Mouse (Mus musculus): ENCODE data around the gene Pim1.
"Not testable (repeated sequence)": the region's sequence is repeated elsewhere in the genome, so short reads cannot be mapped to it uniquely, and the experiment has no call there.

Pim1 gene

DNA sequence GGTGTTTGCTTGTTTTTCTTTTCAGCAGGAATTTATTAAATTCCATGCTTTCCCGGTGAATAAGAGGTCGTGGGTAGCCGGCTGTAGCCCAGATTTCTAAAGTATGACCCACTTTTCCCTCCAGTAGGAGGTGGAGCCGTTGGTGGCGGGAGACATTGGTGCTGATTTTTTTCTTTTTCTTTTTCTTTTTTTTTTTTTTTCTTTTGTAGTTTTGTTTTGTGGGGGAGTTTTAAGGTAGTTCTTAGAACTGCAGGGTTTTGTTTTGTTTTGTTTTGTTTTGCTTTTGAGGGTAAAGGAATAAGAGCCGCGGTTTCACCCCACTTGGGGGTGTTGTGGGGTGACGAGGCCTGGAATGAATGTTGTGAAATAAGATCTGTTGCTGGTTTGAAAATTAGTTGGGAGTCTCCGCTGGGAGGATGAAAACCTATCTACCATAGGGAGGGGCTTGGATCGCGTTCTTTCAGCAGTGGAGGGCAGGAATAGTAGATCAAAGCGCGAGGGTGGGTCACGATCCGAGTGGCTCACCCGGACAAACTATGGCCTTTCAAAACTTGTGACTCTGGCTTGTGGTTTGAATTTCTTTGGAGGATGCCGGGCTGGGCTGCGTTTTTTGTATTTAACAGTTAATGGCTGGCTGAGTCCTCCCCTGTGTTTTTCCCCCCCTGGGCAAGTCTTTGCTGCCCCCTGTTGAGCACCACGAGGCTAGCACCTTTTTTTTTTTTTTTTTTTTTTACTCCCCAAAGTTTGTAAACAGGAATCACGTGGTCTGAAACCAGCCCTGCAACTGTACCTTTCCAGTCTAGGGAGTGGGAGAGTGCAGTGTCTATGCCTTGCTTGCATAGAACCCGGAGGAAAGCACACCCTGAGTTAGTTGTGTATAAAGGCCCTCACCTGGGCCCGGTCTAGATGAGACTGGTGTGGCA lies 2.0 kb downstream of the Pim1 start:
- ATAC-seq (ENCODE audit: insufficient number of reproducible peaks, low FRiP score, low TSS enrichment), result no peak

DNA sequence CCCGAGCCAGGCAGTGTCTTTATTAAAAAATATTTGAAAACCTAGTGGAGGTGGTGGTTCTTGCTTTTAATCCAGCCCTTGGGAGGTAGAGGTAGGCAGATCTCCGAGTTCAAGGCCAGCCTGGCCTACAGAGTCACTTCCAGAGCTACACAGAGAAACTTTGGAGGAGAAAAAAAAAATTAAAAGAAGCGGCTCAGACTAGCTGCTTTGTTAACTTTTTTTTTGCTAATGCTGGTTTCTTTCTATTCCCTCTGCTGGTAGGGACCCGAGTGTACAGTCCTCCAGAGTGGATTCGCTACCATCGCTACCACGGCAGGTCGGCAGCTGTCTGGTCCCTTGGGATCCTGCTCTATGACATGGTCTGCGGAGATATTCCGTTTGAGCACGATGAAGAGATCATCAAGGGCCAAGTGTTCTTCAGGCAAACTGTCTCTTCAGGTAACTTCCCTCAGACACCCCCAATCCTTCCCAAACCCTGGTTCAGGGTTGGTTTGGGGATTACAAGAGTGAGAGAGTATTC lies 3.0 kb downstream of the Pim1 start:
- ATAC-seq (ENCODE audit: insufficient number of reproducible peaks, low FRiP score, low TSS enrichment), result no peak

DNA sequence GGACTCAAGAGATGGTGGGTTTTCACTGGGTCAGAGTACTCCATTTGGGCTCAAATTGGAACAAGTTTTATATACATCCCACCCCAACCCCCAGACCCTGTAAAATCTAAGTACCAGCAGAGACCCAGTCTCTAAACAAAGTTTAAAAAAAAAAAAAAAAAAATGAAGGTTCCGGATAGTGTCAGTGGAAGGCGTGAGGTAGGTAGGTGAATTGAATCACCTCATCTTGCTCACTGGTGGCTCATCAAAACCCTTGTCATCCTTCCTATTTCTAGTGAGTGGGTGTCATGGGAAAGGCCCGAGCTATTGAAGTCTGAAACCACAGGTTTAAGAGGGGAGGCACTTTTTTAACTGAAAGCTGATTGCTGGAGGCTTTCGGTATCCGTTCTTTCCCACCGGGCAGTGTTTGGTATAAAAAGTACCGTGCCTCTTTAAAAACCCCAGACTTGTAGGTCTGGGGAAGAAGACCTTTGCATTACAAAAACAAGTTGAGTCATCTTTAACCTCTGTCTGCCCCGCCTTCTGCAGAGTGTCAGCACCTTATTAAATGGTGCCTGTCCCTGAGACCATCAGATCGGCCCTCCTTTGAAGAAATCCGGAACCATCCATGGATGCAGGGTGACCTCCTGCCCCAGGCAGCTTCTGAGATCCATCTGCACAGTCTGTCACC lies 3.6 kb downstream of the Pim1 start:
- ATAC-seq (ENCODE audit: insufficient number of reproducible peaks, low FRiP score, low TSS enrichment), result no peak

DNA sequence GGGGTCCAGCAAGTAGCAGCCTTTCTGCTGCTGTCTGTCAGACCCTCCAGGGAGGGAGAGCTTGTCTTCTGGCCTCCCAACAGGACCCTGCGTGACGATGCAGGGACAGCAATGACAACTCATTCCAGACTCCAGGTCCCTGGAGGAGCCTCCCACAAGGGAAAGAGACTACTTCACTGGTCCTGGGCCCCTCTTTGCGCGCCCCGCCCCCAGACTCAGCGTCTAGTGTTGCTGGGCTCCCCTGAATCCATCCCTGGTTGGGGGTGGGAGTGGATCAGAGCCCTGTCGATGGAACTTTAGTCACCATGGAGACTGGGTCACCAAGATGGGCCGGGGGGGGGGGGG lies 4.2 kb downstream of the Pim1 start:
- no peak for ATAC-seq (ENCODE audit: insufficient number of reproducible peaks, low FRiP score, low TSS enrichment)

DNA sequence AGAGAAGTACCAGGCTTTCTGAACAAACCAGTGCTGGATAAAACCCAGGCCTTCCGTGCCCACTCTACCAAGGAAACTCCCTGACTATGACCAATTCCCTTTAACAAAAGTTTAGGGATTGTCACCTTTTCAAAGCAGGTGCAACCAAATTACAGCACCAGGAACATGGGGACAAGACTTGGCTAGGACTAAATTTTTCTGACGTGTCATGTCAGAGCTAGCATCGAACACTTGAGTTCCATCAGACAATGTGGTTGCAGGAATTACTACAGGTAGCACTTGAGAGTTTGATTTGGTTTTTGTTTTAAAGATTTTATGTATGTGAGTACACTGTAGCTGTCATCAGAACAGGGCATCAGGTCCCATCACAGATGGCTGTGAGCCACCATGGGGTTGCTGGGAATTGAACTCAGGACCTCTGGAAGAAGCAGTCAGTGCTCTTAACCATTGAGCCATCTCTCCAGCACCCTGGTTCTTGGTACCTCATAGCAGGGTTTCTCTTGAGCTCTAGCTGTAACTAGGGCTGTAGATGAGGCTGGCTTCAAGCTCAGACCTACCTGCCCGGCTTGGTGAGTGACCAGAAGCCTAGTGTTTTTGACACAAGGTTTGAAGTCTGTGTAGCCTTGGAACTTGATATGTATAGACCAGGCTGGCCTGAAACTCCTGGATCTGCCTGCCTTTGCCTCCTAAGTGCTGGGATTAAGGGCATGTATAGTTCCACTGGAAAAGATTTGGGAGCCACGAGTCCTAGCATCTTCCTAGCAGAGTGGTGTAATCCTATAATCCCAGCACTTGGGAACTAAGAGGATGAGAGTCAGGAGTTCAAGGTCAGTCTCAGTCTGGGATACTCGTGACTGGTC lies 5.9 kb downstream of the Pim1 start:
- ATAC-seq (ENCODE audit: insufficient number of reproducible peaks, low FRiP score, low TSS enrichment), result no peak

DNA sequence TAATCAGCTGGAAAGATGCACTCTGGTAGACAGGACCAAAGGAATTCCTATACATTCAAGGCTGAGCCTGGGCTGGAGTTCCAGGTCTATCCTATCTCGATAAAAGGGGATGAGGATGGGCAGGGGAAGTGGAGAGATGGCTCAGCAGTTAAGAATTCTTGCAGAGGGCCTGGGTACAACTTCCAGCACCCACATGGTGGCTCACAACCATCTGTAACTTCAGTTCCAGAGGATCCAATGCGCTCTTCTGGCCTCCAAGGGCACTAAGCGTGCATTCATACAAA lies 6.5 kb downstream of the Pim1 start:
- ATAC-seq (ENCODE audit: insufficient number of reproducible peaks, low FRiP score, low TSS enrichment), result no peak

DNA sequence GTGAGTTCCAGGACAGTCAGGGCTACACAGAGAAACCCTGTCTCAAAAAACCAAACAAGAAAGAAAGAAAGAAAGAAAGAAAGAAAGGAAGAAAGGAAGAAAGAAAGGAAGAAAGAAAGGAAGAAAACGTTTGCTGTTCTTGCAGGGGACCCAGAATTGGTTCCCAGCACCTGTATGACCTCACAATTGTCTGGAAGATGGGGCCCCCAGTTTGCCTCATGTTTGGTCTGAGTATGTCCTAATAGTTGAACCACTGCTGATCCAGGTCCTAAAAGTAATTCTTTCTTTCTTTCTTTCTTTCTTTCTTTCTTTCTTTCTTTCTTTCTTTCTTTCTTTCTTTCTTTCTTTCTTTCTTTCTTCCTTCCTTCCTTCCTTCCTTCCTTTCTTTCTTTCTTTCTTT lies 6.9 kb downstream of the Pim1 start:
- not testable (repeated sequence) for ATAC-seq (ENCODE audit: insufficient number of reproducible peaks, low FRiP score, low TSS enrichment)

DNA sequence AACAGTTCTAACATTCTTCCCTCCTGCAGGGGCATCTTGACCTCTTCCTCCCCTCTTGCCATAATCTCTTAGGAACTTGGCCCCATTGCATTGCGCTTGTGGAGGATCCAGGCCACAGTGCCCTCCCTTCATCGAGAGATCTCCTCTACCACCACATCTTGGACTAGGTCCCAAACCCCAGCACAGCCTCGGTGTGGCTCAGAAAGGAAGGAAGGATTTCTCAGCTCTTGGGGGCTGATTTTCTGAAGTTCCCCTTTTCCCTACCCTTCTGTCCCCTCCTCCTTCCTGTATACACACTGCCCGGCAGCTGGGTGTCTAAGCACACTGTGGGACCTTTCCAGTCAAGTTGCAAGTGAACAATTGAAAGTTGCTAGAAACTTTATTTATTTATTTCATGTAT lies 7.5 kb downstream of the Pim1 start:
- ATAC-seq (ENCODE audit: insufficient number of reproducible peaks, low FRiP score, low TSS enrichment), result no peak

DNA sequence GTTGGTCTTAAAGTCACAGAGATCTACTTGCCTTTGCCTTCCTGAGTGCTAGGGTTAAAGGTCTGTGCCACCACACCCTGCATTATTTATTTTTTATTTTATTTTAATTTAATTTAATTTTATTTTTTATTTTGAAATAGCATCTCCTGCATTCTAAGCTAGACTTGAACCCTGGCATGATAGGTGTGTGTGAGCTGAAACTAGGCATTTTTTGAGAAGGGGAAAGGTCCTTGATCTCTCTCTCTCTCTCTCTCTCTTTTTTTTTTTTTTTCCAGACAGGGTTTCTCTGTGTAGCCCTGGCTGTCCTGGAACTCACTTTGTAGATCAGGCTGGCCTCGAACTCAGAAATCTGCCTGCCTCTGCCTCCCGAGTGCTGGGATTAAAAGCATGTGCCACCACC lies 8.4 kb downstream of the Pim1 start:
- ATAC-seq (ENCODE audit: insufficient number of reproducible peaks, low FRiP score, low TSS enrichment), result not testable (repeated sequence)

DNA sequence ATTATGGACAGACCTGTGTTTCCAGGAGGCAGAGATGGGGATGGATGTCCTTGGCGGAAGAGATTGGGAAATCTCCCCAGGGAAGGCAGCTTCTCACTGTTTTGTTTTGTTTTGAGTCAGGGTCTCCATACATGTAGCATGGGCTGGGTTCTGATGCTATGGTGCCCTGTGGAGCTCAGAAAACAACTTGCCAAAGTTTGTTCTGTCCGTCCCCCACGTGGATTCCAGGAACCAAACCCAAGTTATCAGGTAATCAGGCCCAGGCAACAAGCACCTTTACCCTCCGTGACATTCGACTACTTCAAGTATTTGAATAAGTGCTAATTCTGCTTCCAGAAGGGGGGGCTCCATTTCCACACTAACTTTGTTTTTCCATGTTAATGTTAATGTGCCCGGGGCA lies 9.0 kb downstream of the Pim1 start:
- ATAC-seq (ENCODE audit: insufficient number of reproducible peaks, low FRiP score, low TSS enrichment), result no peak

DNA sequence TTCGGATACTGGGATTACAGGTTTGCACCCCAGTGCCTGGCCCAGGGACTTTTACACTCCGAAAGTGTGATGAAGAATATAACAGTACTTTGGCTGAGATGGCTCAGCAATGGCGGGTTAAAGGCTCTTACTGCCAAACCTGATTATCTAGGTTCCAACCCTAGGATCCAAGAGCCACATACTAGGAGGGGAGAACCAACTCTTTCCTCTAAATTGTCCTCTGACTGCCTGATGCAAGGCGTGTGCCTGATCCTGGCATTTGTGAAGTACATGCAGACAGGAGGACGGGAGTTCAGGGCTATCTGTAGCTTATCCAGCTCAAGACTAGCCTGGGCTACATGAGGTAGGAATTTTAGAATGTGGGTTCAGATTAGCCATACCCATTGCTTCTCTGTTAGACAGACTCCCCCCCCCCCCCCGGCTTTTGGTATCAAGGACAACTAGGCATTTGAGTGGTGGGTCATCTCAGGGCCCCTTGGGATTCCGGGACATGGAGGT lies 9.7 kb downstream of the Pim1 start:
- no peak for ATAC-seq (ENCODE audit: insufficient number of reproducible peaks, low FRiP score, low TSS enrichment)

DNA sequence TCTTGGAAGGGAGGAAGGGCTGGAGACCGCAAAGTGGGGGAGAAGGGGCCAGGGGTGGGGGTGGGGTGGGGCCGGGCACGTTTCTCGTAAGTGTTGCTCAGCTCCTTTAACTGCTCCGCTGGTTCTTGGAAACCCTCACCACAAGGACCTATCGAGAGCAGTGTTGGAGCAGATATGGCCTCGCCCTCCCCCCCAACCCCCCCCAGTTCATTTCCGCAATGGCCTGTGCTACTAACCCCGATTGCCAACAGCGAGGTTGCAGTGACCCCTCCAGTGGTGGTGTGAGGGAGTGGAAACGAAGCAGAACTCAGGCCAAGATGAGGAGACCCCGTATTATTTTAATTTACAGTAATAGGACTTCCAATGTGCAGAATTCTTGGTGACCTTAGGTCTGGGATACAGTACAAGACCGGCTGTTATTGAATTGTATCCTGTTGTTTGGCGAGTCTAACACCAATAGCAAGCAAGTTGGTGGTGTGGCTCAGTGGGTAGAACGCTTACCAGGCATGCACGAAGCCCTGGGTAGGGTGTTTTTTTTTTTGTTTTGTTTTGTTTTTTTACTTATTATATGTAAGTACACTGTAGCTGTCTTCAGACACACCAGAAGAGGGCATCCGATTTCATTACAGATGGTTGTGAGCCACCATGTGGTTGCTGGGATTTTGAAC lies 10.4 kb downstream of the Pim1 start:
- no peak for ATAC-seq (ENCODE audit: insufficient number of reproducible peaks, low FRiP score, low TSS enrichment)

DNA sequence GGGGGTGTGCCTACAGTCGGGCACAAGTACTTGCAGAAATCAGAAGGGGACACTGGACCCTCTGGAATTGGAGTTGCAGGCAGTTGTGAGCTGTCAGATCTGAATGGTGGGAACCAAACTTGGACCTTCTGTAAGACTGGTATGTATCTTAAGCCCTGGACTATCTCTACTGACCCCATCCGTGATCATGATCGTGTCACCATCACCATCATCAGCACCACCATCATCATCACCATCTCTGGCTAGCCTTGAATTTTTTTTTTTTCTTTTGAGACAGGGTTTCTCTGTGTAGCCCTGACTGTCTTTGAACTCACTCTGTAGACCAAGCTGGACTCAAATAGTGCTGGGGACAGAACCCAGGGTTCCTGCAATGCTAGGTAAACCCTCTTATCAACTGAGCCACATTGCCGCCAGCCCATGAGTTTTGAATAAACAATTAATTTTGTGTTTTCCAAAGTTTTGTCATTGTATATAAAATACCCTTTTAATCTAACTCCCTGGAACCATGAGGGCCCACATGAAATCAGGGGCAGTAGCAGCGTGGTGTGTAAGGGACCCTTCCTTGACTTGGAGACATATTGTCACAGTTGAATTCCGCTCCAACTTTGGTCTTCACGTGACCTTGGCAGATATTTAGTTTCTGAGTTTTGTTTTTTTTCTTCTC lies 11.6 kb downstream of the Pim1 start:
- no peak for ATAC-seq (ENCODE audit: insufficient number of reproducible peaks, low FRiP score, low TSS enrichment)

DNA sequence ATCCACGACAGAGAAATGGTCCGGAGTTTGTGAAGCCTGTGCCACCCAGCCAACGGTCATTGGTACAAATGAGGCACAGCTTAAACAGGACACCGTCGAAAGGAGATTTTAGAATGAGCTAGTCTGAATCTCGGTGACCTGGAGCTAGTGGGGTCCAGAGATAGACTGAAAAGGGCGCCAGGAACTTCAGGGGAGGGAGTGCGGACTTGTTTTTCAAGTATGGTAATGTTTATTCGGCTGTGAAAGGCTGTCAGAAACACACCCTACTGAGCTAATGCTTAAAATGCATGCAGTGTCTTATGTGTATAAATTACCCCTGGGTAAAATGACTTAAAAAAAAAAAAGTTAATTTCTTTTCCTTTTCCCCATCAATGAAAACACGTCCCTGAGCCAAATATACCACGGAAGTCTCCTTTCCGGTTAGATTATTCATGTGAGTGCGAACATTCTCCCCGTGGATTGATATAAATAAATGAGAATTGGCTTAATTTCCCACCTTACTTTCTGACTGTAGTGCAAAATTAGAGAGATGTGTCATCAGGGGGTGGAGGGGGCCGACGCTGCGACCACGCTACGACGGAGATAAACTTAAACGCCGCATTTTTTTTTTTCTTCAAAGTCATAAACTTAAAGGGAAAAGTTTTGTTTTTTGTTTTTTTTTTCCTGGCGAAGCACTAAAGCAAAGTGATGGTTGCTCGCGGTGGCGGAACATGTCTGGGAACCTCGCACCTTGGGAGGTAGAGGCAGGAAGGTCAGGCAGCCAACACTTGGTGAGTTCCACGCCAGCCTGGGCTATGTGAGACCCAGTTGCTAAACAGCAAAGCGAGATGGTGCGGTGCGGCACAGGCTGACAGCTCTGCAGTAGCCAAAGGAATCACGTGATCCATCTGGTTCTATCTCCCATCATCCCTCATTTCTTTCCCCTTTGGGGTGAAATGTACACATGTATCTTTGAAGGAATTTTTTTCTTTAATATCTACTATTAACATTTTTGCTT lies 12.4 kb downstream of the Pim1 start:
- no peak for ATAC-seq (ENCODE audit: insufficient number of reproducible peaks, low FRiP score, low TSS enrichment)

DNA sequence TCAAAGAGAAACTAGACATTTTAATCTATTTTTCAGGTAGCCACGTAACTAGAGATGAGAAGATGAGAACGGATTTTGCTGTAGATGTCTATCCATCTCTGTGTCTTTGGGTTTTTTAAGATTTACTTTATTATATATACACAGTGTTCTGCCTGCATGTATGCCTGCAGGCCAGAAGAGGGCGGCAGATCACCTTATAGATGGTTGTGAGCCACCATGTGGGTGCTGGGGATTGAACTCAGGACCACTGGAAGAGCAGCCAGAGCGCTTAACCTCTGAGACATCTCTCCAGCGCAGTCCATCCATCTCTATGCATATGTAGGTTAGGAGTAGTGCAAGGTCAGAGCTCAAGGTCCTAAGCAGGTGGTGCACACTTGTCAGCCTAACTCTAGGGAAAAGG lies 13.1 kb downstream of the Pim1 start:
- no peak for ATAC-seq (ENCODE audit: insufficient number of reproducible peaks, low FRiP score, low TSS enrichment)

DNA sequence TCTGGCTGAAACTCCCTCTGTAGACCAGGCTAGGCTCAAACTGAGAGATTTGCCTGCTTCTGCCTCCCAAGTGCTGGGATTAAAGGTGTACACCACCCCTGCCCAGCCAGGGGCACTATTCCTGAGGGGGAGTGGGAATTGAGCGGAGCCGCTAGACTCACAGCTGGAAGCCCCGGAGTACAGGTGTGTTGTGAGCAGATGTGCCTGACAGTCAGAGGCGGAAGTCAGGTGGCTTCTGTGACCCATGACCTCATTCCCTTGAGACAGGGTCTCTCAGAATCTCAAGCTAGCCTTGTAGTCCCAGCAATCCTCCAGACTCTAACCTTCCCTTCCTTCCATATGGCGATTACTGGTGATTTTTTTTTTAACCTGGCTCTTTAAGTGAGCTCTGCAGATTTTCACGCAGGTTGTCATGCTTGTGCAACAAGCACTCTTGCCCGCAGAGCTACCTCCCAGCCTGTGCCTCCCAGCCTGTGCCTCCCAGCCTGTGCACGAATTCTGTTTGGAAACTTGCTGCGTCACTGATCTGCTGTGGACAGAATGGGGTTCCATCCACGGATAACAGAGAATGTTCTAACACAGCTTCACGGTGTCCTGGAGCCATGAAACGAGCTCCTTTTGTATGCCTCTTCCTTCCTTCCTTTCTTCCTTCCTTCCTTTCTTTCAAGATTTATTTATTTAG lies 18.5 kb downstream of the Pim1 start:
- no peak for ATAC-seq (ENCODE audit: insufficient number of reproducible peaks, low FRiP score, low TSS enrichment)

DNA sequence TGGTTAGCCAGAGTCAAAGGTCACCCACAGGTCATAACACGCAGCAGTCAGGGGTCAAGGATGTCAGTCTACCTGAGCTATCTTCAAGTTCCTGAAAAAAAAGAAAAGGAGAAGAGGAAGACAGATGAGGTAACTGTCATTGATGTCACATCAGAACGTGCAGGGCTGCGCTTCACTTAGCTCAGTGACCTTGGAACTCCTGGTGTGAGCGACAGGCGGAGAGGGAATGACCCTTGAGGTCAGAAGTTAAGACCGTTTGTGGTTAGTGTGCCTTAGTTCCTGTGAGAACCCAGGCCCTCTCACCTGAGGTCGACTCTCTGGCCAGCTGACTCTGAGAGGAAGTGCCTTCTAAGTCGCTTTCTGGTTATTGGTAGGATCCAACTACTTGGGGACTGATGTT lies 20.1 kb downstream of the Pim1 start:
- ATAC-seq (ENCODE audit: insufficient number of reproducible peaks, low FRiP score, low TSS enrichment), result no peak
